Mouse (Mus musculus) natural killer cell, adult 2 months (primary cell): ENCODE data around the gene Zdhhc1.

Experiments used
- DNase-seq, 2 experiments: peaks; one replicate each; pipeline ENCODE4 v3.0.0; 2022; ENCODE audit warnings: low spot score in 2 of 2

The Zdhhc1 gene

DNA sequence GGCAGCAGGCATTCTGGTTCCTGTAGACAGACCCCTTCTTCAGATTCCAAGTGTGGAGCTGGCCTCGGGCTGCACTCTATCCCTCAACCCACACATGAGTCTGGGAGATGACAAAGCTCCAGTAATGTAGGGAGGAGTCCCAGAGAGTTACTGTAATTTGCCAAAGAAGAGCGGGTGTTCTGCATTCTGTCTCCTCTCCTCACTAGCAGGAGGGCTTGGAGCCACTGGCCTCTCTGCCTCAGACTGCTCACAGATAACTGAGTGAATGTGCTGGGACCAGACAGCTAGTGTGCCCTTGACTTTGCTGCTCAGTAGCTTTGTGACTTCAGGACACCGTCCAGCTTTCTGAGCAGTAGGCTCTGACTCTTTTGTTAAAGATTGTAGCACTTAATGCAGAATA, 18.9 kb downstream of the Zdhhc1 start:
- no peak for DNase-seq

DNA sequence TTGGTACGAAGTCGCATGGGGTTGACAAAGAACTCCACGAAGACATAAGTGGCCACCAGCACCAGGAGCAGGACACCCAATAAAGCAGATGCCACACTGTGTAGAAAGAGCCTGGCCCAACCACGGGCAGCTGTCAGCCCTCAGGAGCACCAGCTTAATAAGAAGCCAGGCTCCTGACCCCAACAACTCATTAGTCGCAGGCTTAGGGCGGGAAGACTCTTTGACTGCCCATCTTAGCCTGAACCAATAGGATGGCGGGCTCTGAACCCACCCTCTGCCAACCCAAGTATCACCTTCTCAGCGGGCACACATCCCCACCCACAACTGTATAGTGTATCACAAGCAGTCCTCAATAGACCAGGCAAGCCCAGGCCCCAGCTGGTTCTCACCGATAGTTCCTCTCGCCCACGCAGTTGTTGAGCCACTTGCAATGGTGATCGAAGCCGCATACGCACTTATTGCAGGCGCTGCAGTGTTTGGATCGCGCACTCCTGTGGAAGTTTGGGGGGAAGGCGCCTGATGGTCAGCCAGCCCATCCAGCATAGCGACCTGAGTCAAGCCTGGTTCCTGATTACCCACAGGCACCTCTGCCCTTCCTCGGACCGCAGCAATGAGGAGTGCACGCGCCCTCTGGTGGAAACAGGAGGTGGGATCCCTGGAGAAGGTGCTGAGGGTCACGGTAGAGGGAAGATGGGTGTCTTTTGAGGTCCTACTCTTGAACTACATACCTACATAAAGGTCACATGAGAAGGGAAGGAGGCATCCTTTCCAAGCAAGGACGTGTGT, 19.9 kb downstream of the Zdhhc1 start:
- DNase-seq = peak in 1 of 2 experiments; percentile 9

DNA sequence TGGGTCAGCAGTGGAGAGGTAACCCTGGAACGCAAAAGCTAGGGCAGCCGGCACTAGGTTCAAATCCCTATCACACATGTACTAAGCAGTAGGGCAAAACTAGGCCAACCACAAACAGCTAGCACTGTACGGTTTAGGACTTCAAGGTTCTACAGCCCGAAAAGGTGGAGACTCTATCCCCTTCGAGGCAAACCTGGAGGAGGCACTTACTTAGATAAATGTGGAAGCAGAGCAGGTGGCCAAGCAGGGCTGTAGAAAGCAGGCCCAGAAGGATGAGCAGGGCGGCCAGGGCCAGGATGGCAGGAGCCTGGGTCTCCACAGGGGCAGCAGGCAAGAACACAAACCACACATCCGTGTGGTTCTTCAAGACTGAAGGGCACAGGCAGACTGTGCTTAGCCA, 20.5 kb downstream of the Zdhhc1 start:
- DNase-seq = no peak

DNA sequence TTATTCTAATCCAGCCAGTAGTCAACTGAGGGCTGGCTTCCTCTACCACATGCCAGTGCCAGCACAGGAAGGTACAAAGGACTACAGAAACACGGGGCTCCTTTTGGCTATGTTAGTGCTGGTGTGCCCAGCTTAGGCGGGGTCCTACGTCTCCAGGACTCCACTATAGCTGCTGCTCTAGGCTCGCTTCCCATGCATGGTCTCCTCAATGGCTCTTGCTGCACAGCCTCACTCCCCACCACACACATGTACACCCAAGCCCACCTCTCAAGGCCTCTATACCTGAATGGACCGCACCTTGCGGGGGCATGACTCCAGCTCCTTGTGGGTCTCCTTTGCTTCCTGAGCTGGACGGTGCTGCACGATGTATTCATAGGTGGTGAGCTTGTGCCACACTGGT, 21.0 kb downstream of the Zdhhc1 start:
- no peak for DNase-seq

DNA sequence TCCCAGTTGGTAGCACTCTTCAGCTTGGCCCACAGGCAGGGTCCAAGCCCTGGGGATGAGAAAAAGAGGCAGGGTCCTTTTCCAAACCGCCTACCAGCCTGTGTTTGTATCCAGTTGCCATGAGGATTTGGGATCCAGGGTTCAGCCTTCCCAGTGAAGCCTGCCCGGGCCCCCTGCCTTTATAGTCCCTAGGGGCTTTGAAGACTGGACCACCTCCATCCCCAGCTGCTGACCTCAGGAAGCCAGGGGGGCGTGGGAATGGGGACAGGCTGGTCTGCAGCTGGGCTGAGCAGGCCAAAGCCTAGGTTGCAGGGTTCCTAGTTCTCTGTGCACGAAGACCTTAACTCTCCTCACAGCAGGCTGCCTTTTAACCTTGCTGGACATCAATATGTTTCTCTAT, 21.4 kb downstream of the Zdhhc1 start:
- DNase-seq = no peak

DNA sequence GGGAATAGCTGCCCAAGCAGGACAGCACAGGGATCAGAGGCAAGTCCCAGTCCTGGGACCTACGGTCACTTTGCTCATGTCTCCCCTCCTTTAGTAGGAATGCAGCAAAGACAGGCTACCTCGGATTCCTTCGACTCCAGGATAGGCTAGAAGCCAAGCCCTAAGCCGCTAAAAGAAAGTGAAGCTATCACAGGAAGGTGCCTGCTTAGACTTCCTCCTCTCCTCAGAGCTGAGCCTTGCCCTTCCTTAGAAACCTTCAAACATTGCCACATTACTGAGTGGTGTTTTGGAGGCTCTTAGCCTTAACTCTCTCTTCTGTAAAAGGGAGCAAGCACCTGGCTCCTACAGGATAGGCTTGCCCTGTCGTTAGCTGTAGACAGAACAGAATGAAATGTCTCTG, 22.0 kb downstream of the Zdhhc1 start:
- no peak for DNase-seq

DNA sequence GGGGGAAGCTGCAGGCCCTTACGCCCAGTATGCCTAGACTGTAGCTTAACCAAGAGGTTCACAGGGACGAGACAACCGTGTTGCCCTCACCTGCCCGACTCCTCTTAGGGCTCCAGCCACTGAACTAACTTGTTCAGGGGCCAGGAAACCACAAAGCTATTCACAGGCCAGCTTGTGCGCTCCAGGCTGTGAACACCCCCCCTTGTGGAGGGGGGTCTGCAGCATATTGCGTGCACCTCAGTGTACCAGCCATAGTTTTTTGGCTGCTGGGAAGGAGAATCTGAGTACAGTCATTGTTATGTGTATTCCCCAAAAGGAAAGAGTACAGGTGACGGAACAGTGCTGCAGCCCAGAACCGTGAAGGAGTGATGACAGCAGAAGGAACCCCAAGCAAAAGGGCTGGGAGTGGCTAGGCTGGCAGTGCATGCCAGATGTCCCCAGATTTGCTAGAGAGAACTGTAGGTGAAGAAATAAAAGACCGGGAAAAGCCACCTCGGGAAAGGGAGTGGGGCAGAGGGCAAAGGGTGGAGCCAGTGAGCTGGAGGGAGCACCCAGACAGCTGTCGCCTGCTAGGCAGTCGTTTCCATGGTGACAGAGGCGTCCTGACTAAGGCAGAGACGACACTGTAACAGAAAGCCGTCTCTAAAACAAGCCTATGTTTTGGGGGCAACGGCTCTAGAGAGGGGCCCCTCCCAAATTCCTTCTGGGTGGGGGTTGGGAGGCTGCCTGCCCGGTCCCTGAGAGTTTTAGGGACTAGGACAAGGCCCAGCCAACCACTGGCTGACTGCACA, 22.7 kb downstream of the Zdhhc1 start:
- DNase-seq = no peak

DNA sequence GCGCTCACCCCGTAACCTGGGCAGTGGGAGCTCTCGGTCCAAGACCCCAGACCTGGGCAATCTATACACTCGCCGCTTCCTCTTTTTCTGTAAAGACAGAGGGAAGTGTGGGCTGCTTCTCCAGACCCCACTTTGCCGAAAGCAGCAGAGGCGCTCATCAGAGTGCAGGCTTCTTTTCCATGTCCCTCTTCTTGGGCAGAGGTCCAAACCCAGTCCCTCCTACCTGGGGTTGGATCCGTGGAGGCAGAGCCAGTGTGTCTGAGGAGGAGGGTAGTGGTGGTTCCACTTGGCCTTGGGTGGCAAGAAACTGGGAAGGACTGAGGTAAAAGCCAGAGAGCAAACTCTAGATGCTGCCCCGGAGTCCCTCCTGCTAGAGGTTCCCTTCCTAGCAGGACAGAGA, 23.7 kb downstream of the Zdhhc1 start:
- DNase-seq = no peak

DNA sequence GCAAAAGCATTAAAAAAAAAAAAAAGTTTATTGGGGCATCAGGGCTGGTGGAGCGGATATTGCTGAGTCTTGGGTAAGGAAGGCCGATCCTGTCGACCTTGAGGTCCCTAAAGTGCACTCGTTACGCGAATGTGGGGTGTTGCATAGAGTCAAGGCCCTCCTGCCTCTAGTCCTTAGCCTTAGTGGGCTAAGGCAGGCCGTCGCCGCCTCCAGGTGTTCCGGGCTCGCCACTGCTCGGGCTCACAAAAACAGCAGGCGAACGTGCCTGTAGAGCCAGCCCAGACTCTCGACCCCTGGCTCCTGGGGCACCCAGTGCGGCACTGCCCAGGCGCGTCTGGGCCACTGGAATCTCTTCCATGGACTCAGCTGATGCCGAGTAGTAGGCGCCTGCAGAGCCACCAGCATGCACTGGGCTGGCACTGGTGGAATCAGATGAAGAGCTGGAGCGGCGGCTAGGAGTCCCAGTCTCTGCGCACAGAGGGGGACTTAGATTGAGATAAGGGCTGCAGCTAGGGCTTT, 24.2 kb downstream of the Zdhhc1 start:
- no peak for DNase-seq

DNA sequence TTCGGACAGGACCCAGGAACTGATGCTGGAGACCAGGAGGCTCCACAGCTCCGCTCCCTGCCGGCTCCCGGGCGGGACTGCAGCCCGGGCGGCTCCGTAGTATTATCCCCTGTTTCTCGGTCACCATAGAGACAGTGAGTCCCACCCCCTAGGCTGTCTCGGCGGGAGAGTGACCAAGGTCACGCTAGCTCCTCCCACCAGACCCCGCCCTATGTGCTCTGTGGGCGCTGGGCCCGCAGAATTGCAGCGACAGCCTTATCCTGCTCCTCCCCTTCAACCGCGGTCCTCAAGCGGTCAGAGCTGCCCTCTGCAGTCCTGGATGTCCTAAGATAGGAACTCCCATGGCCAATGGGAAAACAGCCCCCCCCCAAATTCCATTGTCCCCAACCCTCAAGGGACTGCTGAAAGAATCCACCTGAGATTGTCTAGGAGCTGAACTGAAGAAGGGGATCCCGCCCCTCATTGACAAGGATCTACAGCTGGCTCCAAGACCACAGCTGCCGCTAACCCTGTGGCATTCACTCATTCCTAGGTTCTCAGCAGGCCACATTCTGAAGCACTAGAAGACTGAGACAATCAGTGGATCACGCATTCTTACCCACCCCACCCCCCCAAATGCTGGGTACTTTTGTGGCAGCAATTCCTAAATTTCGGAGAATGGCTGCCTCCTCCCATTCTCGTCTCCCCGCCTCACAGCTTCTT, 25.2 kb downstream of the Zdhhc1 start, which contains the start of gene Tppp3:
TSS of gene Tppp3 (minus strand) at position 213 of the 702 bp plus-strand sequence.
- peak; percentile 47 to 62 for DNase-seq

DNA sequence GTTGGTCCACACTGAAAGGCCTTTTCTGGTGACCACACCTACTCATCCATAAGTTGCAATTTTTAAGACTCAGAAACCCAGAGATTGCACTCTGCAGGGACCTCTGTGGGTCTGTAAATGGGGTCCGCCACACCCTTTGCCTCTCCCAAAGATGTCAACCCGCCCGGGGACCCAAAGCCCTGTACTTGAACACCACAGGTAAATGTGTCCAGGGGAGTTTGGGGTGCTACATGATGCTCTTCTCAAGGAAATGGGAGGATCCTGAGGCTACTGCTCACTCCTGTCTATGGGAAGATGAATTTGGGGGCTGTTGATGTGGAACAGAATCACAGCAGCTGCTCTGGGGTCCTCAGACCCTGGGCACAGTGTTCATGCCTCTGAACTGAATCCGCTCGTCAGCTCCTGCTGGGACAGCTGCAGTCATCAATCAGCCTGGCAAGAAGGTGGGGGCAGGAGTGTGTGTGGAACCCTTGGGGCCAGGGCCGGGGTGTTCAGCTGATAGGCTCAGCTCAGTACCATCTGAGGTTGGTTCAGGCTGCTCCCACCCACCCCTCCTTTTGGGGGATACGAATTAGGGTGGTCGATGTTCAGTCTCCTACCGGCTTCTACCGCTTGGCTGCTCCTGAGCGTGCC, 25.9 kb downstream of the Zdhhc1 start:
- DNase-seq = no peak

DNA sequence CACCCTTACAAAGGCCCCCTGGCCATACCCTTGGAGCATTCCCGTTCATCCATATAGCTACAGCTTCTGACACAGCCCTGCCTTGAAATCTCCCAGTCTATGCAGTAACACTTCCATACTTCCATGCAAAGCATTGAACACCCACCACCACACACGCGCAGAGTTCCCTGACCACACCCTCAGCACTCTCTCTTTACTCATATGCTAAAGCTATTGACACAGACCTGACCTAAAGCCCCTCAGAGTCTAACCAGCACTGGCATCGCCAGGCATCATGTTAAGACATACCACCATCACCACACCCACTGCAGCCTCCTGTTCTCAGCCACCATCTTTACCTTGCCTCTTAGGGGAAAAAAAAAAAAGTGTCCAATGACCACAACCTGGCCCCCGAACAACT, 26.4 kb downstream of the Zdhhc1 start:
- DNase-seq = no peak

DNA sequence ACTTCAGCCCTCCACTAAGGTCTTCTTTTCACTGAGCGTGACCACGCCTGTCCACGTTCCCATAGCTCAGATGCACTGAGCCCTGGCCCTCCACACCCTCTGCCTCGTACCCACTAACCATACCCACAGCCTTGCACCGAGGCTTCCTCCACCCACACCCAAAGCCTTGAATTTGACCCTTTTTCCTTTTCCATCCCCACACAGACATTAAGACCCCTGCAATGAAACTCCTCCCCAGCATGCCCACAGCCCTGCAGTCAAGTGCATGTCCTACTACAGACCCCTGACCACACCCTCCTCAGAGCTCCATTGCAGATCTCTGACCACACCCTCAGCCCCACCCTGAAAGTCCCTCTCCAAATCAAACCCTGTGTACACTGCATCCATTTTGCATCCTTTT, 26.9 kb downstream of the Zdhhc1 start:
- DNase-seq = no peak

DNA sequence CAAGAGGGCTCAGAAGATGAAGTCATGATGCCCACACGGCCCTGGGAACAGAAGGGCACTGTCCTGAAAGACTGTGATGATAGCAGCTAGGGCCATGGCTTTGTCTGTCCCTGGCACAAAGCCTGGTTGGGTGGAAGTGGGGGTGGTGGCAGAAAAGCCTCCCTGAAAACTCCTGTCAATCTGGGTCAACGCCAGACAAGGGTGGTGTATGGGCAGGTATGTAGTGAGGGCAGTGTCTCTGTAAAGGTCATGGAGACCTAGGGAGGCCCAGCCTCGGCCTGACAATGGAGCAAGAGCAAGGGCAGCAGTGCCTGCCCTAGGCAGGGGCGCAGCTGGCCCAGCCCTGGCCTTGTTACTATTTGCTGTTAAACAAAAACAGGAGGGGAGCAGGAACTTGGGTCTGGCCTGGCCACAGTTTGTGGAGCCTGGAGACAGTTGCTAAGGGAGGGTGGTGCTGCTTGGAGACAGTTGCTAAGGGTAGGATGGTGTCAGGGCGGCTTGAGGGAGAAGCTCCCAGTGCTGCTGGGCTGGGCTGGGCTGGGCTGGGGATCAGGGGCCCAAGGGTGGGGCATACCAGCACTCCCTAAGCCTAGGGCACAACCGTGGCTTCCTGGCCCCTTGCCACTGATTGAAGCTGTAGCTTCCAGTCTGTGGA, 27.5 kb downstream of the Zdhhc1 start:
- DNase-seq = no peak

DNA sequence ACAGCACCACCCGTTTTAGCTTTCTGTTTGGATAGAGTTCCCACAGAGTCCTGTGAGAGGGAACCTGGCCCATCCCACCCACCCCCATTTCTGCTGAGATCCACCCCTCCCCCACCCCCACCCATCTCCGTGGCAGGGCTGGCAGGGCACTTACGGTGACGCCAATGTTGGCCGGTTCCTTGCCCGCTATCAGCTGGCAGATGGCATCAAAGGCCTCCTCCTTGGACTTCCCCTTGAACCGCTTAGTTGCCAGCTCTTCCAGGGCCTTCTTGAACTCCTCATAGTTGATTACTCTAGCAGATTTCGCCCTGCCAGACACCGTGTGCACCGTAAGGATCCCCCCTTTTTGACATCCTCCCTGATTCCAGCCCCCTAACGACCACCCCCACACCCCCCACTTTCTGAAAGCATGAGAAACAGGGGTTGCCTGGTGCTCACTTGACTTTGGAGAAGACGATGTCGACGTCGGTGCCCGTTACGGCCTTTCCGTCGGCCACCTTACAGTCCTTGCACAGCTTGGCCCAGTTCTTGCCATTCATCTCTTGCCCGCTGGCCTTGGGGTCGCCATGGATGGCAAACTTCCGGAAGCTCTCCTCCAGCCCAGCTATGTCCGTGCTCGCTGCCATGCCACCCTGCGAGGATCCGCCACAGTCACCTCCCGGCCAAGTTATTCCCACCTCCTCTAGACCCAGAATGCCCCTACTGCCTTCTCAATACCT, 28.5 kb downstream of the Zdhhc1 start:
- no peak for DNase-seq

DNA sequence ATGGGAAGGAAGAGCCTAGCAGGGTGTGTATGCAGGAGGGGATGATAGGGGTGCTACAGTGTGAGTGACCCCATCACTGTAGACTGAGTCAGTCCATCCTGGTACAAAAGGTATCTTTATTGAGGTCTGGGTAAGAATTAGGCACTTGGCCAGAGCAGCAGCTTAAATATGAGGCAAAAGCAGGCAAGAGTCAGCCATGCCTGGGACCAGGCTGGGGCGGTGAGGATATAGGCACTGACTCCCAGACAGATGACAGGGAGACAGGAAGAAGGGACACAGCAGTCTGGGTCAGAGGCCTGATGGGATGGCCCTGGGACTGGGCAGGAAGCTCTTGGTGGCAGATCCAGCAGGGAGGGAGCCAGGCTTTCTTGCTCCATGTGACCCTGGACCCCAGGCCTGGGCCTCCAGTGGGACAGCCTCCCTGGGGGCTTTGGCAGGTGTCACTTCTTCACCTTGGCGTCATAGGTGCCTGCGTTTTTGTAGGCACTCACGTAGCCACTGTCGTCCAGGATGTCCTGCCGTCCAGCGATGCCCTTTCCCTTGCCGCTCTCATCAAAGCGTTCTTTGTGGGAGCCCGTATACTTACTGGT, 29.2 kb downstream of the Zdhhc1 start:
- DNase-seq = no peak

DNA sequence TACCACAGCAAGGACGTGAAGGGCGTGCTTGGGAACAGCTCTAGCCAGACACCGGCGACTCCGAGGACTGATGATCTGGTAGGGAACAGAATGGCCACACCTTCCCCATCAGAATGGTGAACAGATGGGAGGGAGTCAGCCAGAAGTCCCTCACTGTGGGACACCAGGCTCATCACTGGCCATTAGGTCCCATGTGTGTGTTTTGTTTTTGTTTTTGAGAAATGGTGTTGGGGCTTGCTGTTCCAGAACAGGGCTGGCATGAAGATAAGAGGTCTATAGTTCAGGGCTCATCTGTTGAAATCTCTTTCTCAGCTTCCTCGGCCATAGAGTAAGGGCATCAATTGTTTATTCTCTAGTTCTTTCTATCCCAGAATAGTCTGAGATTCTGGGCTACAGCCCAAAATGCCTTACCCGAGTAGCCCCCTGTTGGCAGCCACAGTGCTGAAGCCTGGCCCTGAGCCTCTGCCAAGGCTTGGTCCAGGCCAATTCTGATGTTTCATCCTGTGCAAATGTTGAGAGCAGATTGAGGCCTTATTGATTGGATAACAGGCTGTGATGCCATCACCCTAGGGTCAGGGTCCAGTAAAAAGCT, 29.9 kb downstream of the Zdhhc1 start:
- no peak for DNase-seq

DNA sequence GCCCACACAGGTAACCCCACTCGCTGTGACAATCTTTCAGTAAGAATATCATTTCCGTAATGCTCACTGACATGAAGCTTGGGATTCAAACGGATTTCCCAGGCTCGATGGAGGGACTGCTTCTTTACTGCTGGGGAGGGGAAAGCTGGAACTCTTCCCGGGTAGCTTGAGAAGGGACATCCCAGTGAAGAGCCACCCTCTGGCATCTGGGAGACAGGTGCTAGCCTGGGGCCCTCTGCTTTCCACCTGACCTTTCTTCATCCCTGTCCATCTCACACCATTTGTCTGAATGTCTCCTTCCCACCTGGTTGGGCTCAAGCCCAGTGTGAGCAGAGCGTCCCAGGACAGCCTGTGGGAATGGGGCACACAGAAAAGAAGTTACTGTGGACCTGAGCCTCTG, 30.5 kb downstream of the Zdhhc1 start:
- DNase-seq = no peak

DNA sequence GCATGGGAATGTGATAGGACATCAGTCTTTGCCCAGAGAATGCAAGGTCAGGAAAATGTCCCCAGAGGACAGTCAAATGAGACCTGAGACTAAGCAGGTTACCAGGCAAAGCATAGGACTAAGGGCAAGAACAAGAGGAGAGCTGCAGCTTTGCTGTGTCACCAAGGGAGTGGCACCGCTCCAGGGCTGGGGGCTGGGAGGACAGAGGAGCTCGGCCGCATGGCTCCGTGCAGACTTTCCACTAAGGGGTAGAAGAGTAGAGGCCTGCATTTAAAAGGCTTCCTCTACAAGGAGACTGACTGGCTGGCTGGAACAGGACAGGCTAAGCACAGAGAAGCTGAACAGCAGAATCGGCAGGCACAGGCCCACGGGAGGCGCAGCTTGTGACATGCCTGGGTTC, 32.1 kb downstream of the Zdhhc1 start:
- no peak for DNase-seq
